Mouse (Mus musculus) thymus, adult 18-20 months (tissue): ENCODE measurements at regions not wholly inside any gene's neighbourhood (a gene's known extent, or its start where the extent isn't known, plus 50 kb on each side); places are given as distances from the start of the nearest gene placed in this dataset.

Experiments
- DNase-seq, 2 experiments: peaks; one replicate each; pipeline ENCODE4 v3.0.0; 2022; ENCODE audit warnings: mixed read lengths in 2 of 2

GRCm38 (mm10) chr17:50442062-50442461, 67.1 kb upstream of the Plcl2 start:
- DNase-seq: no peak

GRCm38 (mm10) chr17:50442905-50443304, 66.3 kb upstream of the Plcl2 start:
- DNase-seq: no peak

GRCm38 (mm10) chr17:50443376-50444022, 65.7 kb upstream of the Plcl2 start:
- DNase-seq: no peak

- no peak for DNase-seq
These were observed 65.2 kb upstream of the Plcl2 start for GRCm38 (mm10) chr17:50444023-50444389.

DNA sequence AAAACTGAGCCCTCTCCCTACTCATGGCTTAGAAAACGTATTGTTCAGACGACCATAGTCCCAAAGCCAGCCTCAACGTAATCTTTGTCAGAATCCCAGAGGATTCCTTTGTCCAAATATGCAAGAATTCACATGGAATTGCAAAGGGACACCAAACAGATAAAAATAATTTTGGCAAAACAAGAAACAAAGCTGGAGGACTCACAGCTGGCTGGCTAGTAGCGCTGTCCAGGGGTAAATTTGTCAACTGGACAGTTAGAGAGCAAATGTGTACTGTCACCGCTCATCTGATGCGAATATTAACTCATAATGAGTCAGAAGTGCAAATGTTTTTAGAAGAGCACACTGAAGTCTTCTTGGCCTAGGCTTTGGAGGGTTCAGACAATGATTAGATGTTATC, 60.5 kb upstream of the Plcl2 start:
- DNase-seq: no peak

DNA sequence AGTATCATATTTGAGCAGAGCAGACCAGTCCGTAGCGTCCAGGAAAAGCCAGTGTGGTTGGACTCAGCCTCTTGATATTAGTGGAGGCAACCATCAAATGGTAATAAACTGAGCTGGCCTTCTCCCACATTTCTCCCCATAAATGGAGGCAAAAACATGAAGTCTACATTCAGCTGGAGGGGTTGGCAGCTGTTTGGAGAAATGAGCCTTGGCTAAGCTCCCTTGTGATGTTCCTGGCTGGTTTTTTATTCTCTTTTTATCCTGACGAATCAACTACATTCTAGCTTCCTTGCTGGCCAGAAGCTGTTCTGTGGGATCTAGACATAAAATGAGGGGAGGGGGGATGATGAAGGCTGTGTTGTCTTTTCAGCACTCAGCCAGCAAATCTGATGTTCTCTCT, 57.6 kb upstream of the Plcl2 start:
- no peak for DNase-seq

DNA sequence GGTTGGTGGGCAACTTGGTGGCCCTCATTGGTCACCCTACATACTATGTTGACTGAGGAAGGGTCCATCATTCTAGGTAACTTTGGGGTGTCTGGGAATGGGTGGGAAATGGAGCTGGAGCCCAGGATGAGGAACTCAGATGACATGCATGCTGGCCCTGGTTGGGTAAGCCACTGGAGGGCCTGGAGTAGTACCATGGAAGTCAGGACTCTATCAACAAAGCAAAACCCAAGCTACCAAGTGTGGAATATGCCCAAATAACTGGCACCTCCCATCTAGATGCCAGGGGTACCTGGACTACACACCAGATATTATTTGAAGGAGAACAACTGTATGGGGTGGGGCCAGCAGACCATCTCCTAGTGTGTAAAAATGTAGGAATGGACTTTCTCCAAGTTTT, 55.7 kb upstream of the Plcl2 start:
- no peak for DNase-seq

DNA sequence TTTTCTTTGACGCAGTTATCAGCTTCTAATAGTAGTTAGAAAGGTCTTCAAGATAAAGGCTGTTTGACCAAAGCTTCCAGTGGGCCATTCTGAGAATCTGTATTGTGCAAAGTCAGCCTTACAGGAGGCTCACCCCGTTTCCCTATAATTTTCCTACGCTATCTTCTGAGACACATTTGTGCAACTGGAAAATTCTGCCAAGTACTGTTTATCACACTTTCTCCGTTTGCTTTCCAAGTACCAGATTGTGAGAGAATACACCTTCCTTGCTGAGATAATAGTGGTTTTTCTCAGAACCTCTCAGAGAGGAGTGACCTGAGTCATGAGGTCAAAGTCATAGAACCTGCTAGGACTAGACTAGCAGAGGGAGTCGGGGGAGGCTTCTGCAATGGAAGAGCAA, 55.2 kb upstream of the Plcl2 start:
- DNase-seq: no peak

GRCm38 (mm10) chr17:50454917-50455316, 54.3 kb upstream of the Plcl2 start:
- no peak for DNase-seq

DNA sequence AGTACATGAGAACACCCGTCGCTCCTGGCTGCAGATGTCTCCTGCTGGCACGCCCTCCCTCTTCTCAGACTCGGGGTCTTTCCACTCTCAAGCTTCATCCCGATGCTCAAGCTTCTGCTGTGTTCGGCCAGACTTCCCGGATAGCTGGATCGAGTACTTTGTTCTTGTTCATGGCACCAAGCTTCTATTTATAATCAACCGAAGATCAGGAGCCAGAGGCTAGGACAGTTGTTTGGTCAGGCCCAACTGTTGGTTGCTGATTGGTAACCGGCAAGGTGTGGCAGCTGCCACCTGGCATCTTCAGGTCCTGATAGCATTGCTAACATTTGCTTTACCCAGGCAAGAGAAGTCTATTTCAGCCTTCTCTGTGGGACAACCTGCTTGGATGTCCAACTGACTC, 53.5 kb upstream of the Plcl2 start:
- DNase-seq: no peak

DNA sequence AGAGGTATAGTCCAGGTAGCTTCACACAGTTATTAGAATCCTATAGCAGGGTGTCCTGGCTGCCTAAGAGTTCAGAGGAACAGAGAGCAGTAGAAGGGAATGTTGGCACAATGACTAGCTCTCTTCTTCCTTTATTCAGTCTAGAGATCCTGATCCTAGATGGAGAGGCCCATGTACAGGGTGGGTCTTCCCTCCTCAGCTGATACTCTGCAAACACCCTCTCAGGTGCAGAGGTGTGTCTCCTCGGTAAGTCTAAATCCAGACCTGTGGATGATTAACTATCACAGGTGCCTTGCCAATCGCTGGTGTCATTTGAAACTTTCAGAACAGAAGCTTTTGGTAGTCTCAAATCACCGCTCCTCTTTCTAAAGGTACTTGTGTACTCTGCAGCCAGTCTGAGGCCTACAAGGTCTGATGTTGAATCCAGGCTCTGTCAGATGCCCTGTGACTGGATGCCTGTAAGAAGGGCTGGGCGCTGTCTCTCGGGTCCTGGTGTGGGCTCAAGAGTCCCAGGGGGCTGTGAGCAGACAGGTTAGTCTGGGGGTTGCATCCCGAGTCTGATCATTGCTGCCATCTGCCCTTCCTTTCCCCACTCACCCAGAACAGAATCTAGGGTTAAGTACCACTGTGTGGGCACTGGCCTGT, 52.0 kb upstream of the Plcl2 start:
- no peak for DNase-seq

- DNase-seq: no peak
These were observed 51.0 kb upstream of the Plcl2 start for GRCm38 (mm10) chr17:50458232-50458631.
